Mouse (Mus musculus): Measurements from ENCODE around the gene Arrb1. TPM values are rescaled to one million over a fixed set of nuclear protein-coding genes. Genes with fewer than 3 reads are reported as not detected.

The Arrb1 gene
- polyA plus RNA-seq, 1 experiment from 2014 or later, result 7.8 TPM

- Histone ChIP-seq H3K4me2 (peak overlapping the region; percentile 96), H3K4me3 (ENCODE audit: low read depth, low read length) (no peak overlapping the region; the same call in 1 of the 2 replicates), H3K4me1 (ENCODE audit: insufficient read depth) (0 out of 2 replicates have a peak, but pooled peaks cover 7% of the 10 kb centered on the region), H3K27me3 (ENCODE audit: insufficient read depth, low read length) (peaks cover 65% of the 10 kb centered on the region), H3K27ac (ENCODE audit: low read depth) (no peak overlapping the region), H3K9ac (no peak overlapping the region), H3K36me3 (ENCODE audit: insufficient read depth) (no peaks in the 10 kb centered on the region), H3K9me3 (ENCODE audit: low read depth, low read length) (no peaks in the 10 kb centered on the region)
- DNase-seq (no peak), ATAC-seq (ENCODE audit: insufficient read depth) (no peak)
- 6% methylated on average over 7 of the region's 7 CpGs for WGBS
- no peak for TF ChIP-seq CTCF (IDR thresholded peaks at IDR 0.05; ENCODE audit: low read depth)
Observed at GRCm38 (mm10) chr7:99627366-99627765, 92.1 kb downstream of the Arrb1 start.

- Histone ChIP-seq H3K27me3 (ENCODE audit: insufficient read depth, low read length) (peaks cover 21% of the 10 kb centered on the region), H3K9me3 (ENCODE audit: low read depth, low read length) (no peaks in the 10 kb centered on the region), H3K27ac (ENCODE audit: low read depth) (no peak overlapping the region), H3K36me3 (ENCODE audit: insufficient read depth) (no peaks in the 10 kb centered on the region), H3K9ac (no peak overlapping the region), H3K4me3 (ENCODE audit: low read depth, low read length) (no peak overlapping the region), H3K4me2 (no peak overlapping the region), H3K4me1 (ENCODE audit: insufficient read depth) (no peaks in the 10 kb centered on the region)
- 13% methylated on average over 6 of the region's 6 CpGs for WGBS
- no peak for ATAC-seq (ENCODE audit: insufficient read depth)
- TF ChIP-seq CTCF (IDR thresholded peaks at IDR 0.05; ENCODE audit: low read depth), result no peak
- DNase-seq, result peak; percentile 85
Observed at GRCm38 (mm10) chr7:99632286-99632685, 97.0 kb downstream of the Arrb1 start.

GRCm38 (mm10) chr7:99633966-99634665, 98.8 kb downstream of the Arrb1 start:
- no peak overlapping the region for H3K4me2 ChIP-seq
- no peaks in the 10 kb centered on the region for H3K36me3 ChIP-seq (ENCODE audit: insufficient read depth)
- H3K27me3 ChIP-seq (ENCODE audit: insufficient read depth, low read length), result peaks cover 4% of the 10 kb centered on the region; the same call in 1 of the 2 replicates
- no peaks in the 10 kb centered on the region for H3K4me1 ChIP-seq (ENCODE audit: insufficient read depth)
- DNase-seq (no peak), ATAC-seq (ENCODE audit: insufficient read depth) (no peak)
- no peak overlapping the region for H3K27ac ChIP-seq (ENCODE audit: low read depth)
- no peak overlapping the region for H3K9ac ChIP-seq
- 65% methylated on average over 8 of the region's 8 CpGs for WGBS
- TF ChIP-seq CTCF (IDR thresholded peaks at IDR 0.05; ENCODE audit: low read depth), result no peak
- no peaks in the 10 kb centered on the region for H3K9me3 ChIP-seq (ENCODE audit: low read depth, low read length)
- H3K4me3 ChIP-seq (ENCODE audit: low read depth, low read length), result no peak overlapping the region

GRCm38 (mm10) chr7:99641245-99641644, 106.0 kb downstream of the Arrb1 start:
- TF ChIP-seq CTCF (IDR thresholded peaks at IDR 0.05; ENCODE audit: low read depth), result no peak
- no peak overlapping the region for H3K4me3 ChIP-seq (ENCODE audit: low read depth, low read length)
- no peak overlapping the region for H3K9ac ChIP-seq
- H3K27me3 ChIP-seq (ENCODE audit: insufficient read depth, low read length), result no peaks in the 10 kb centered on the region
- H3K27ac ChIP-seq (ENCODE audit: low read depth), result no peak overlapping the region
- DNase-seq (peak; percentile 16), ATAC-seq (ENCODE audit: insufficient read depth) (peak; percentile 44; the same call in 1 of the 2 replicates)
- H3K36me3 ChIP-seq (ENCODE audit: insufficient read depth), result no peaks in the 10 kb centered on the region
- no peaks in the 10 kb centered on the region for H3K9me3 ChIP-seq (ENCODE audit: low read depth, low read length)
- WGBS, result 39% methylated on average over 4 of the region's 4 CpGs
- H3K4me2 ChIP-seq, result no peak overlapping the region
- H3K4me1 ChIP-seq (ENCODE audit: insufficient read depth), result no peaks in the 10 kb centered on the region

GRCm38 (mm10) chr7:99642078-99642477, 106.8 kb downstream of the Arrb1 start:
- 18% methylated on average over 3 of the region's 3 CpGs for WGBS
- Histone ChIP-seq H3K4me1 (ENCODE audit: insufficient read depth) (no peaks in the 10 kb centered on the region), H3K27me3 (ENCODE audit: insufficient read depth, low read length) (no peaks in the 10 kb centered on the region), H3K9ac (no peak overlapping the region), H3K9me3 (ENCODE audit: low read depth, low read length) (no peaks in the 10 kb centered on the region), H3K4me2 (no peak overlapping the region), H3K27ac (ENCODE audit: low read depth) (no peak overlapping the region), H3K36me3 (ENCODE audit: insufficient read depth) (no peaks in the 10 kb centered on the region), H3K4me3 (ENCODE audit: low read depth, low read length) (no peak overlapping the region)
- ATAC-seq (ENCODE audit: insufficient read depth), result no peak
- no peak for TF ChIP-seq CTCF (IDR thresholded peaks at IDR 0.05; ENCODE audit: low read depth)
- no peak for DNase-seq

- TF ChIP-seq CTCF (IDR thresholded peaks at IDR 0.05; ENCODE audit: low read depth), result no peak
- no peaks in the 10 kb centered on the region for H3K27me3 ChIP-seq (ENCODE audit: insufficient read depth, low read length)
- no peak for ATAC-seq (ENCODE audit: insufficient read depth)
- H3K9me3 ChIP-seq (ENCODE audit: low read depth, low read length), result no peaks in the 10 kb centered on the region
- no peak overlapping the region for H3K4me2 ChIP-seq
- no peak overlapping the region for H3K27ac ChIP-seq (ENCODE audit: low read depth)
- H3K9ac ChIP-seq, result no peak overlapping the region
- no peak overlapping the region for H3K4me3 ChIP-seq (ENCODE audit: low read depth, low read length)
- DNase-seq, result no peak
- H3K4me1 ChIP-seq (ENCODE audit: insufficient read depth), result no peaks in the 10 kb centered on the region
- no peaks in the 10 kb centered on the region for H3K36me3 ChIP-seq (ENCODE audit: insufficient read depth)
- WGBS, result 75% methylated on average over 7 of the region's 7 CpGs
Observed at GRCm38 (mm10) chr7:99644701-99645100, 109.4 kb downstream of the Arrb1 start.

GRCm38 (mm10) chr7:99648623-99649022, 113.4 kb downstream of the Arrb1 start:
- WGBS, result under 1% methylated on average over 6 of the region's 6 CpGs
- Histone ChIP-seq H3K4me3 (ENCODE audit: low read depth, low read length) (no peak overlapping the region), H3K4me1 (ENCODE audit: insufficient read depth) (no peaks in the 10 kb centered on the region), H3K36me3 (ENCODE audit: insufficient read depth) (no peaks in the 10 kb centered on the region), H3K27ac (ENCODE audit: low read depth) (no peak overlapping the region), H3K9me3 (ENCODE audit: low read depth, low read length) (no peaks in the 10 kb centered on the region), H3K4me2 (no peak overlapping the region), H3K9ac (no peak overlapping the region), H3K27me3 (ENCODE audit: insufficient read depth, low read length) (no peaks in the 10 kb centered on the region)
- ATAC-seq (ENCODE audit: insufficient read depth) (no peak), DNase-seq (peak; percentile 92)
- TF ChIP-seq CTCF (IDR thresholded peaks at IDR 0.05; ENCODE audit: low read depth), result no peak

Data from lung, embryonic 14.5 days (tissue).